Mouse (Mus musculus): ENCODE data around the gene Hsp90ab1. TPM values are rescaled to one million over a fixed set of nuclear protein-coding genes. Genes with fewer than 3 reads are reported as not detected.

Gene Hsp90ab1
- polyA plus RNA-seq, 1 experiment from 2014 or later, result 1,606 TPM

DNA sequence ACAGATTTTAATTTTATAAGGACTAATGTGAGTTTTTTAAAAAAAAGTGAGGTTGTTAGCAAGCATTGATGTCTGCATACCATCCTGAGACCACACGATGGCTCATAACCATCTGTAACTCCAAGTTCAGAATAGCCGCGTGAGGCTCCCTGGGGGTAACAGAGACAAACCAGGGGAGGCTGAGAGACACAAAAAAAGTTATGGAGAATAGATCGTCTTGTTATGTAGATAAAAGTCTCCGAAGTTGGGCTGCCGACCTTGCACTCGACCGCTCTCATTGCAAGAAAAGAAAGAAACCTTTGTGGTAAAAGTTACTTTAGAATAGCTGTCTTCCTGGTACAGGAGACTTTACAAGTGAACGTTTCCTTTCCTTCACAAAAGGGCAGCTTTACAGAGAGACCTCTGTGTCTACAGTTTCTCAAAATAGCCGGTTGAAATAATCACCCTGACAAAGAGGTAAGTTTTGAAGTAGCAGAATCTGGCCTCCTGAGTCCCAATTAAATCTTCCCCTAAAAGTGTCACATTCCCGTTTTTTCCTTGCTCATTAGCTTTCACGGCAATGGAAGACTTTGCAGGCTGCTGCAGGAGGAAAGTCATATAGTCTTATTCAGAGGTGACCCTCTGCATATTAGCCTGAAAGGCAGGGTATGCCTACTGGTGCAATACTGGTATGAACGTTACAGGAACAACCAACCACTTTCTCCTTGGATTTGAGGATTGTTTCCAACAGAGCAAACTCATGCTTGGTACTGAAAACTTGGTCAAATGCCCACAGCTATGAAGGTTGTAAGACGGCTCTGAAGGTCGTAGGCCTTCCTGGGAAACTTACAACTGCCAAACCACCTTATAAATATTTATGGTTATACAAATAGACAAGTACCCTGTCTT lies 34.2 kb upstream of the Hsp90ab1 start:
- Histone ChIP-seq H3K4me1 (peaks cover 8% of the 10 kb centered on the region; the same call in 1 of the 2 replicates), H3K27me3 (peaks cover 3% of the 10 kb centered on the region), H3K9ac (no peak overlapping the region), H3K4me3 (no peak overlapping the region), H3K27ac (no peak overlapping the region), H3K36me3 (no peaks in the 10 kb centered on the region), H3K9me3 (0 out of 2 replicates have a peak, but pooled peaks cover 3% of the 10 kb centered on the region), H3K4me2 (no peak overlapping the region)
- ATAC-seq (ENCODE audit: insufficient number of reproducible peaks, insufficient read depth, low FRiP score, low TSS enrichment, low read depth), result no peak
- 65% methylated on average over 15 of the region's 15 CpGs for WGBS

DNA sequence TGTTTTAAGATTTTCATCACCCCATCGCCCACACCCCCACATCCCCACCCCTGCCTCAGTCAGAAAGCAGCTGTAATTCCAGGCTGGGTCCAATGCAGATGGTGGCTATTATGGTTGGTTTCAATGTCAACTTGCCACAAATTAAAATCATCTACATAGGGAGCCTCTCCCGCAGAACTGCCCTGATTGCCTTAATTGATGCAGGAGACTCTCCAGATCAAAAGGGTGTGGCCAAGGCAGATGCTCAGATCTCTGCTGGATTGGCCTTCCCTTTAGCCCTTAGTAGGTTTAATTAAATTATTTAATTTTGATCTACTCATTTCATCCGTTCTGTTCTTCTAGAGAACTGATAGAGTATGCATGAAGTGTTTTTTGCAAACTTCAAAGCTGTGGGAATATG lies 29.9 kb upstream of the Hsp90ab1 start:
- ATAC-seq (ENCODE audit: insufficient number of reproducible peaks, insufficient read depth, low FRiP score, low TSS enrichment, low read depth), result no peak
- Histone ChIP-seq H3K36me3 (no peaks in the 10 kb centered on the region), H3K4me1 (peaks cover 23% of the 10 kb centered on the region), H3K27ac (no peak overlapping the region), H3K4me3 (no peak overlapping the region), H3K9me3 (0 out of 2 replicates have a peak, but pooled peaks cover 3% of the 10 kb centered on the region), H3K27me3 (peaks cover 31% of the 10 kb centered on the region), H3K9ac (no peak overlapping the region), H3K4me2 (no peak overlapping the region)
- WGBS, result 38% methylated on average over 3 of the region's 3 CpGs

DNA sequence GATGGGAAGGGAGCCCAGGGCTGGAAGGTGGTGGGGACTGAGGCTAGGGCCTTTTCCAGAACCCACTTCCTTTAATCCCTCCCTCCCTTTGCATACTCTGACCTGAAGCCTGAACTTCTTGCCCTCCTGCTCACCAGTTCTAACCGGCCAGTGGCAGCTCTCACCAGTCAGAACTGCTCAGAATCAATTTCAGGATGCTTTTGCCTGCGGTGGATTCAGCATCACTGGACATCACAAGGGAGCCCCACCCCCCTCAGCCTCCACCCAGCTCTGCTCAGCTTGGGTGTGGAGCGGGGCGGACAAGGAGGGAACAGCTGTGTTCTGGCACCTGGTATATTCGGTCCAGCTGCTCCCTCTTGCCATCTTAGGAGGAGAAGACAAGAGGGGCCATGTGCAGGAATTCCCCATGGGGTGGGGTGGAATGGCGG lies 28.8 kb upstream of the Hsp90ab1 start, which contains the start of gene Mymx:
Gene Mymx (minus strand): TSS at position 226 of the 428 bp plus-strand sequence.
- H3K27me3 ChIP-seq, result peaks cover 31% of the 10 kb centered on the region
- no peaks in the 10 kb centered on the region for H3K9me3 ChIP-seq
- no peak within 1 kb of the TSS for H3K4me2 ChIP-seq
- no peak within 1 kb of the TSS; the same call in 1 of the 2 replicates for H3K27ac ChIP-seq
- 20% methylated on average over 6 of the region's 6 CpGs for WGBS
- no peak within 1 kb of the TSS for H3K4me3 ChIP-seq
- no peak for ATAC-seq (ENCODE audit: insufficient number of reproducible peaks, insufficient read depth, low FRiP score, low TSS enrichment, low read depth)
- peaks cover 26% of the 10 kb centered on the region for H3K4me1 ChIP-seq
- H3K36me3 ChIP-seq, result no peaks in the 10 kb centered on the region
- H3K9ac ChIP-seq, result no peak within 1 kb of the TSS

DNA sequence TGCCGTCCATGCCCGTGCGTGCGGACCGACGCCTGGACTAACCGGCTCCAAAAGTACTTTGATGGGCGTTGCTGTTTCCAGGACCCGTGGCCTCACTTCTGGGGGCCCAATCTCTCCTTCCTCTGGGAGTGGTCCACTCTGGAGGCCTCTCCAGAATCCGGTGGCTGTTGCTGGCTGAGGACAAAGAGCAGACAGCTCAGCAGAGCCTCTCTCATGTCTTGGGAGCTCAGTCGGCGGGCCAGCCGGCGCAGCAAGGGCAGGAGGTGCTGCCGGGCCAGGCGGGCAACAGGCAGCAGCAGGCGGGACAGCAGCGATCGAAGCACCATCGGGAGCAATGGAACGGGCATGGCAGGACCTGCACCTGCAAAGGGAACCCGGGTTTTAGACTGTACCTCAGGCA lies 28.3 kb upstream of the Hsp90ab1 start:
- WGBS, result 17% methylated on average over 22 of the region's 22 CpGs
- Histone ChIP-seq H3K4me1 (peaks cover 32% of the 10 kb centered on the region), H3K9ac (no peak overlapping the region), H3K9me3 (no peaks in the 10 kb centered on the region), H3K27ac (no peak overlapping the region; the same call in 1 of the 2 replicates), H3K27me3 (peaks cover 31% of the 10 kb centered on the region), H3K4me2 (no peak overlapping the region), H3K4me3 (no peak overlapping the region), H3K36me3 (no peaks in the 10 kb centered on the region)
- no peak for ATAC-seq (ENCODE audit: insufficient number of reproducible peaks, insufficient read depth, low FRiP score, low TSS enrichment, low read depth)

DNA sequence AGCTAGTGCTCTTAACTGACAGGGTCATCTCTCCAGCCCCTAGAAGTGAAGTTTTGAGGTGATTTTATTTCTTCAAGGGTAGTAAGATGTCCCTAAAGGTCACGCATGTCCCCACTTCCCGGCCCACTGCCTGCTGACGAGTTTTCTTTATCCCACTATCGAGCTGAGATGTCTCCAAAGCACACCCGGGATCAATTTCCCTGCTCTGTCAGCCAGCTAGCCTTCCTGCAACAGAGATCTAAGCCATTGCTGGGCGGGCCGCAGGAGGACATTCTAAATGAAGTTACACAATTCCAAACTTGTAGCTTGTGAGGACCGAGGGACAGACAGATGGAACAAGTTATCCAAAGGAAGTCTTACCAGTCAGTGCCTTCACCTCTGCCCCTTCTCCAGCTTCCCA lies 27.2 kb upstream of the Hsp90ab1 start:
- Histone ChIP-seq H3K9me3 (no peaks in the 10 kb centered on the region), H3K27me3 (peaks cover 31% of the 10 kb centered on the region), H3K4me3 (no peak overlapping the region), H3K9ac (0 out of 2 replicates have a peak overlapping the region, but pooled peaks have one; percentile 6), H3K27ac (no peak overlapping the region), H3K4me2 (peak overlapping the region; percentile 70), H3K4me1 (peaks cover 42% of the 10 kb centered on the region), H3K36me3 (no peaks in the 10 kb centered on the region)
- 19% methylated on average over 8 of the region's 8 CpGs for WGBS
- no peak for ATAC-seq (ENCODE audit: insufficient number of reproducible peaks, insufficient read depth, low FRiP score, low TSS enrichment, low read depth)

DNA sequence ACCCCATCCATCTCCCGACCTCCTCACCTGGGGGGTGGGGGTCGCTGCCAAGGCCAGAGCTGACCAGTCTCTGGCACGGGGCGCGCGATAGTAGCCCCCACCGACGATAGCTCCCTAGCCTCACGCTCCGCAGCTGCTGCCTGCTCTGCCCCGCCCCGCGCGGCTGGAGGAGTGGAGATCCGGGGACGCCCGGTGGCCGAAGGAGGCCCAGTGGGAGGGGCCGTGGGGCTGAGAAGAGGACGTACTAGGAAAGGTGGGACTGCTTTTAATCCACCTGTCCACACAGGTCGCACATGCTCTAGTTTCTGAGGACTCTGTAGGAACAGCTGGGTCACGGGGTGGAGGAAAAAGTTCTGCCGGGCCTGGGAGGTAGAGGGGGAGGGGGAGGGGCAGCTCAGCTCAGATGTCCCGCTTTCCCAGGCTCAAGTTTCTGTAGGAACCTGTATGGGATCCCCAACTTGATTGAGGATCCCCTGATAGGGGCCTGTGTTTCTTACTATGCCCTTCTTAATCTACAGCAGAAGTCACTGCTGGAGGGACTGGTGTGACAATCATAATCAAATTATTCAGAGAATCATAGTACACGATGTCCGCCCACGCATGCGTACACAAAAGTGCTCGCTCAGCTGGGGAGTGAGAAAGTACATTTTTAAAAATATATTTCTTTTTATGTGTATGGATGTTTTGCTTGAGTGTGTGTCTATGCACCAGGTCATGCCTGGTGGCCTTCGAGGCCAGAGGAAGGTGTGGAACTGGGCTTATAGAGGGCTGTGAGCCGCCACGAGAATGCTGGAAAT lies 26.6 kb upstream of the Hsp90ab1 start, which contains the start of gene Slc29a1:
Gene Slc29a1 (minus strand): TSS at position 161 of the 797 bp plus-strand sequence.
- no peaks in the 10 kb centered on the region for H3K36me3 ChIP-seq
- H3K4me2 ChIP-seq, result peak within 1 kb of the TSS; percentile 70
- 11% methylated on average over 32 of the region's 32 CpGs for WGBS
- no peak for ATAC-seq (ENCODE audit: insufficient number of reproducible peaks, insufficient read depth, low FRiP score, low TSS enrichment, low read depth)
- H3K27ac ChIP-seq, result no peak within 1 kb of the TSS
- peaks cover 34% of the 10 kb centered on the region for H3K27me3 ChIP-seq
- peaks cover 47% of the 10 kb centered on the region for H3K4me1 ChIP-seq
- no peaks in the 10 kb centered on the region for H3K9me3 ChIP-seq
- peak within 1 kb of the TSS; percentile 67 for H3K9ac ChIP-seq
- peak within 1 kb of the TSS; percentile 35 for H3K4me3 ChIP-seq

DNA sequence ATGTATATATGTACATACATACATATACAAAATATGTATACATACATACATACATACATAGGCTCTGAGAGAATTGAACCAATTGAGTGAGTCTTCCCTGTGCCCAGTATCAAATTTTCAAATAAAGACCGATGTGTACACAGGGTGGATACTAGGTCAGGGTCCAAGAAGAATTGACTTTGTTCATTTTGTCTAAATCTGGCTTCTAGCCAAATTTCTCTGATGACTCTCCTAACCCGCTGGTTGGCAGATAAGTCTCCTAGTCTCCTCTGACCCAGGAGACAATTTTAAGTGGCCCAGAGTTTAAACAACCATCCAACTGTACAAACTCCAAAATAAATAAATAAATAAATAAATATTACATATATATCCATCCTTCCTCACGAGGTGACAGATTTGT lies 25.8 kb upstream of the Hsp90ab1 start:
- Histone ChIP-seq H3K4me1 (peaks cover 55% of the 10 kb centered on the region), H3K4me3 (no peak overlapping the region), H3K27me3 (peaks cover 40% of the 10 kb centered on the region), H3K9me3 (no peaks in the 10 kb centered on the region), H3K36me3 (no peaks in the 10 kb centered on the region), H3K27ac (no peak overlapping the region), H3K9ac (no peak overlapping the region), H3K4me2 (peak overlapping the region; percentile 70)
- ATAC-seq (ENCODE audit: insufficient number of reproducible peaks, insufficient read depth, low FRiP score, low TSS enrichment, low read depth), result no peak
- 56% methylated on average over 3 of the region's 3 CpGs for WGBS

DNA sequence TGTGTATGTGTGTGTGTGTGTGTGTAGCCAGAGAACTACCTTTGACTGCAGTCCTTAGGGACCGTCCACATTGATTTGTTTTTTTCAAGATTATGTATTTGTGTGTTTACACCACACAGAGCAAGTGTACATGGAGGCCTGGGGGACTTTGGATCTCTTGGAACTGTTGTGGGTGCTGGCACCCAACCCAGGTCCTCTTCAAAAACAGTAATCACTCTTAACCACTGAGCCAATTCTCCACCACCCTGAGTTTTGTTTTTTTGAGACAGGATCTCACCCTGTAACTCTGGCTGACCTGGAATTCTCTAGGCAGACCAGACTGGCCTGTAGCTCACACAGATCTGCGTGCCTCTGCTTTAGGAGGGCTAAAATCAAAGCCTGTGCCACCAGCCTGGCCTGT lies 25.3 kb upstream of the Hsp90ab1 start:
- H3K27me3 ChIP-seq, result peaks cover 45% of the 10 kb centered on the region

DNA sequence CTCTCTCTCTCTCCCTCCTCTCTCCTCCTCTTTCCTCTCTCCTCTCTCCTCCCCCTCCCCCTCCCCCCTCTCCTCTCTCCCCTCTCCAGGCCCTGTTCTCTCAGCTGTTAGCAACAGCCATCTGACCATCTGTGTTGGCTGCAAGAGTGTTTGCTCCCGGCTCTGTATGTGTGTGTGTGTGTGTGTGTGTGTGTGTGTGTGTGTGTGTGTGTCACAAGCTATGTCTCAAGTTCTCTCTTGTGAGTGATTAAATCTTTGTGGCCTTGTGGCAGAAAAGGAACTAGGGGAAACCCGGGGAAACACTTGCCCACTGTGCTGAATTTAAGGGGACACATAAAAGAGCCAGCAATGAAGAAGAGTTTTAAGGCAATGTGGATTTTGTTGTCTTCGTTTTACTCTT lies 24.7 kb upstream of the Hsp90ab1 start:
- no peak for ATAC-seq (ENCODE audit: insufficient number of reproducible peaks, insufficient read depth, low FRiP score, low TSS enrichment, low read depth)
- Histone ChIP-seq H3K36me3 (no peaks in the 10 kb centered on the region), H3K4me3 (no peak overlapping the region), H3K4me2 (no peak overlapping the region), H3K4me1 (peaks cover 66% of the 10 kb centered on the region), H3K27ac (no peak overlapping the region), H3K27me3 (peaks cover 48% of the 10 kb centered on the region), H3K9ac (no peak overlapping the region), H3K9me3 (no peaks in the 10 kb centered on the region)
- WGBS, result 31% methylated on average over 3 of the region's 3 CpGs

More for the DNA sequence above, 25.3 kb upstream of the Hsp90ab1 start:
- peaks cover 60% of the 10 kb centered on the region for H3K4me1 ChIP-seq
- H3K36me3 ChIP-seq, result no peaks in the 10 kb centered on the region
- no peak overlapping the region for H3K4me3 ChIP-seq
- no peak overlapping the region for H3K27ac ChIP-seq
- WGBS, result 90% methylated on average over 2 of the region's 2 CpGs
- no peak overlapping the region for H3K9ac ChIP-seq
- no peaks in the 10 kb centered on the region for H3K9me3 ChIP-seq
- no peak for ATAC-seq (ENCODE audit: insufficient number of reproducible peaks, insufficient read depth, low FRiP score, low TSS enrichment, low read depth)
- H3K4me2 ChIP-seq, result no peak overlapping the region

DNA sequence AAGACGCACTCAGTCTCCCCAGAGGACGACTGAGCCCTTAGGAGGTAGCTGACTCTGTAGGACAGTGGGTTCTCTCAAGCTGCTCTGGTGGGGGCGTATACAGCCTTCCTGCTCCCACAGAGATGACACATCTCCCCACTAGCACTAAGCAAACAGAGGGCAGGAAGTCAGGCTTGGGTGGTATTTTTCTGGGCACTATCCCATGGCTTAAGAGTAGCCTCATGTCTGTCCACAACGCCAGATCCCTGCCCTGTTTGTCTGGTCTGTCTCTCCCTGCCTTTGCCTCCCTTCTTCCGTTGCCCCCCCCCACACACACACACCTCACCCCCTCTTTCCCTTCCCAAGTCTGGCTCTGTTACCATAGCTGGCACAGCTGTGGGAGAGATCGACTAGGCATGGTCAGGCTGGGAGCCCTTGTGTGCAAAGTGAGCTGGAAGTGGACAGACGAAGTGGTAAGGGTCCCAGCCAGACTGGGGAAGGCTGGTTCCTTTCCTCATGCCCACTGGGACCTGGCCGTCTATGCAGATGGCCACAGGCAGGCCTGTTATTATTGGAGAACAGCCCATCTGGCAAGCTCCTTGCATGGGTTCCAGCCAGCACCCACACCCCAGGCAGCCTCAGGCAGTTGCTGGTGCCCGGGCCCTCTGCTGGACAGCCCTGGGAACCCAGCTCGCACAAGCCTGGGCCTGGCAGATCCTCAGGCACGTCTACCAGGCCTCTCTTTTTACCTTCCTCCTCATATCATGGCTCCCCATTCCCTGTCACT lies 23.7 kb upstream of the Hsp90ab1 start:
- H3K9ac ChIP-seq, result no peak overlapping the region

More for the DNA sequence above, 23.7 kb upstream of the Hsp90ab1 start:
- Histone ChIP-seq H3K27ac (peak overlapping the region; percentile 24; the same call in 1 of the 2 replicates), H3K4me3 (no peak overlapping the region), H3K36me3 (no peaks in the 10 kb centered on the region), H3K4me2 (no peak overlapping the region), H3K4me1 (peaks cover 71% of the 10 kb centered on the region), H3K27me3 (peaks cover 41% of the 10 kb centered on the region), H3K9me3 (no peaks in the 10 kb centered on the region)
- 27% methylated on average over 11 of the region's 11 CpGs for WGBS
- ATAC-seq (ENCODE audit: insufficient number of reproducible peaks, insufficient read depth, low FRiP score, low TSS enrichment, low read depth), result no peak

Measured in embryonic facial prominence, embryonic 13.5 days (tissue).